Mouse (Mus musculus) cortical plate, adult 2 months (tissue): ENCODE measurements around the gene Tbata. TPM values are rescaled to one million over a fixed set of nuclear protein-coding genes. Genes with fewer than 3 reads are reported as not detected.

Experiments used
- H3K27ac ChIP-seq: fragments of 200-500 bp; 2 replicates; pipeline ENCODE4 v1.5.1; 2012; ENCODE audit warnings: low read length, control low read depth, inconsistent platforms; ENCODE audit not compliant: insufficient read depth
- H3K4me1 ChIP-seq: fragments of 200-500 bp; 2 replicates; pipeline ENCODE4 v1.6.1; 2011; ENCODE audit warnings: low read length; ENCODE audit not compliant: control insufficient read depth, insufficient read depth
- H3K4me3 ChIP-seq: fragments of 200-500 bp; 2 replicates; pipeline ENCODE4 v1.5.1; 2011; ENCODE audit warnings: mild to moderate bottlenecking, low read length, control low read depth; ENCODE audit not compliant: insufficient read depth
- CTCF ChIP-seq: fragments of 200-500 bp; IDR thresholded peaks from 2 replicates; pipeline ENCODE4 v1.5.1; 2011; ENCODE audit warnings: mild to moderate bottlenecking, control low read depth, low read length; ENCODE audit not compliant: insufficient read depth; ENCODE audit errors: extremely low read depth
- POLR2A ChIP-seq: fragments of 200-500 bp; IDR thresholded peaks from 2 replicates; pipeline ENCODE4 v1.6.1; 2011; ENCODE audit warnings: mild to moderate bottlenecking, low read length, control low read depth; ENCODE audit not compliant: insufficient read depth; ENCODE audit errors: extremely low read depth
- polyA plus RNA-seq: library from polyadenylated mRNA; depleted of rRNA; stranded (reverse); fragments of >200 nt; gene quantifications from 2 replicates; pipeline ENCODE4 v1.2.3, GENCODE M21; 2012; rRNA removed

Tbata gene
- polyA plus RNA-seq, 1 experiment: 5.1 TPM

DNA sequence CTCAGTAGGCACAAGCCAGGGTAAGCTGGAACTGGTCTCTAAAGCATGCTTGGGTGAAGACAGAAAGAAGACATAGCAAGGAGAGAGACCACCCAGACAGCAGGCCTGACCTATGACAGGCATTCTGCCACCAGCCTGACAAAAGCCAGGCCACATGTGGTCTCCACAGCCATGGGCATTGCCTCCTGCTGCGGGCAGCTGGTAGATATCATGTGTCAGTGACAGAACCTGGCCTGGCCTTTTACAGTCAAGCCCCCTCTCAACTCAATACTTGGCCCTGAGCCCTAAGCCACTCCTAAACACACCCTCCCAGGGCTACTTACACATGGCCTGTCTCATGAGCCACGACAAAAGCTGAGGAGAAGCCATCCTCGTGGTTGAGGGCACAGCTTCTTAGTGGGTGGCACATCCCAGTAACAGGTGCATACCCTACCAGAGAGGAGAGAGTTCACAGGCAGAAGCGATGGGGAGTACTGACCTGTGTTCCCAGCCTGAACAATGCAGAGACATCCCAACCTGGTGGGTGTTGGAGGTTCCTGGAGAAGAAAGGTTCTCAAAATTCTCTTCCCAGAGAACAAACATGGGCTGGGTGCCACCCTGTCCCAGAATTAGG is 55.1 kb downstream of the Tbata start:
- TF ChIP-seq CTCF: no peak
- TF ChIP-seq POLR2A: no peak
- no peak overlapping the region for H3K27ac ChIP-seq
- H3K4me1 ChIP-seq: no peaks in the 10 kb centered on the region
- H3K4me3 ChIP-seq: no peak overlapping the region

DNA sequence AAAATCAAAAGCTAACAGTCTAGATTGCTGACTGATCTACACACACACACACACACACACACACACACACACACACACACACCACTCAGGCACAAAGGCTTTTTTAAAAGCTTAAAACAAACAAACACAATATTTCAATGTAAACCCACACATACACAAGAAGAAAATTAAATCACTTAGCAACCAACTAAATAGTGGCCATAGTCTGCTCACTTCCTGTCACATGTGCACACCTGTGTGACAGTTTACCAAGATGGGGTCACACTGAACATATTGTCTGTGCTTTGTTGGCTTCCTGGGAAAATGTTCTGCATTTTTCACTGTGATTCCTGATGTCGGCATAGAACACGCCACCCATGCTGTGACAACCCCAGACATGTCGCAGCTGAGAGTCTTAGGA is 60.0 kb downstream of the Tbata start:
- Histone ChIP-seq H3K4me3 (no peak overlapping the region), H3K27ac (no peak overlapping the region), H3K4me1 (no peaks in the 10 kb centered on the region)
- TF ChIP-seq POLR2A: no peak
- TF ChIP-seq CTCF: no peak

DNA sequence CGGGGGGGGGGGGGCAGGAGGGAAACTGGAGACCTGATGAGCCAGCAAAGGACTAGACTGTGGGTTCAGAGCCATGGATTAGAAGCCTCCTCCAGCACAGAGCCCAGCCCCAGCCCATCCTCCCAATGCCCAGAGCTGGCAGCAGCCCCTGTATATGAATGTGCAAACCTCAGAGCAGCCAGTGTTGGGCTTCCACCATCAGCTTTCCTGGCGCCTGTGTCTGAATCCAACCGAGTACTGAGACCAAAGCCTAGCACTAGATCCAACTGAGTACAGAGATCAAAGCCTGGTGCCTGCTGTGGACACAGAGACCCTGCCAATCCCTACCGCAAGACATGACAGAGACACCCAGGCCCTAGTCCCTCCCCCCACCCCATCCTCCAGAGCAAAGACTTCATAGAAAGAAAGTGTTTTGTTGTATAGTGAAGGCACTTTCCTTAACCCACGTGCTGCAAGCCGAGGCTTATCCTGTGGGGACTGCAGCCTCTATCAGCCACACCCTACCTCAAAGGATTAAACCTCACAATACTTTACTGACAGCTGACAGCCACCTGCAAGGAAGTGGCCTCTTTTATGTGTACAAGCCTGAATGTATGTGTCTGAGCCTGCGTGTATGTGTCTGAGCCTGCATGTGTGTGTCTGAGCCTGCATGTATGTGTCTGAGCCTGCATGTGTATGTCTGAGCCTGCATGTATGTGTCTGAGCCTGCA is 61.3 kb downstream of the Tbata start:
- no peak overlapping the region for H3K4me3 ChIP-seq
- H3K4me1 ChIP-seq: no peaks in the 10 kb centered on the region
- TF ChIP-seq CTCF (no peak), POLR2A (no peak)
- no peak overlapping the region for H3K27ac ChIP-seq

- TF ChIP-seq POLR2A (no peak), CTCF (no peak)
- no peak overlapping the region for H3K27ac ChIP-seq
- no peaks in the 10 kb centered on the region for H3K4me1 ChIP-seq
- no peak overlapping the region for H3K4me3 ChIP-seq
Observed at GRCm38 (mm10) chr10:61234319-61234718, 62.6 kb downstream of the Tbata start.

- H3K4me1 ChIP-seq: no peaks in the 10 kb centered on the region
- no peak overlapping the region for H3K27ac ChIP-seq
- H3K4me3 ChIP-seq: no peak overlapping the region
- TF ChIP-seq POLR2A (no peak), CTCF (no peak)
Observed at GRCm38 (mm10) chr10:61235677-61236267, 64.0 kb downstream of the Tbata start.

GRCm38 (mm10) chr10:61236683-61237390 is 65.1 kb downstream of the Tbata start:
- Histone ChIP-seq H3K27ac (no peak overlapping the region), H3K4me3 (no peak overlapping the region), H3K4me1 (no peaks in the 10 kb centered on the region)
- no peak for TF ChIP-seq CTCF
- no peak for TF ChIP-seq POLR2A

- H3K4me1 ChIP-seq: no peaks in the 10 kb centered on the region
- H3K4me3 ChIP-seq: no peak overlapping the region
- H3K27ac ChIP-seq: no peak overlapping the region
- TF ChIP-seq POLR2A (no peak), CTCF (no peak)
Observed at GRCm38 (mm10) chr10:61237391-61237785, 65.6 kb downstream of the Tbata start.

Other genes with a start within 250 kb of the Tbata start
- gene Pcbd1, start 82.6 kb upstream of the Tbata start, polyA plus RNA-seq: 10.1 TPM in 2 replicates
- gene Sgpl1, start 24.3 kb upstream of the Tbata start, polyA plus RNA-seq: 34.1 and 34.5 TPM in 2 replicates
- 0.23 and 0.29 TPM in 2 replicates for gene Adamts14, start 101.5 kb downstream of the Tbata start, polyA plus RNA-seq
- gene Prf1, start 125.9 kb downstream of the Tbata start, polyA plus RNA-seq: 0.11 TPM in 1 of 2 replicates, not detected in the other
- gene Pald1, start 211.6 kb downstream of the Tbata start, polyA plus RNA-seq: 10.3 and 13.1 TPM in 2 replicates
- gene Nodal, start 246.0 kb downstream of the Tbata start, polyA plus RNA-seq: 0.75 and 0.81 TPM in 2 replicates